Mouse (Mus musculus) myocyte (in vitro differentiated cells): ENCODE data around the gene Hoxb9.

Experiments
- CEBPB ChIP-seq: IDR thresholded peaks from 2 replicates; pipeline ENCODE4 v1.6.1; 2011; ENCODE audit warnings: mild to moderate bottlenecking, moderate library complexity; ENCODE audit not compliant: poor library complexity, insufficient read depth, severe bottlenecking
- E2F4 ChIP-seq: IDR thresholded peaks from one replicate; pipeline ENCODE4 v1.6.1; 2011; ENCODE audit warnings: mild to moderate bottlenecking, control low read depth, moderate library complexity; ENCODE audit not compliant: insufficient read depth
- MYOG ChIP-seq, 3 experiments: IDR thresholded peaks; one replicate each; pipeline ENCODE4 v1.6.1; 2011; ENCODE audit warnings: control low read depth in 2 of 3, low read depth in 2 of 3, mild to moderate bottlenecking in 2 of 3; ENCODE audit not compliant: insufficient read length in 2 of 3, control insufficient read depth in 1 of 3, insufficient read depth in 1 of 3
- POLR2A ChIP-seq: IDR thresholded peaks from one replicate; pipeline ENCODE4 v1.6.1; 2011; ENCODE audit warnings: low read depth, mild to moderate bottlenecking, control low read depth, moderate library complexity; ENCODE audit not compliant: insufficient read length
- POLR2AphosphoS2 ChIP-seq: IDR thresholded peaks from one replicate; pipeline ENCODE4 v1.6.1; 2011; ENCODE audit warnings: low read depth, control low read depth; ENCODE audit not compliant: insufficient read length
- REST ChIP-seq: IDR thresholded peaks from one replicate; pipeline ENCODE4 v1.6.1; 2011; ENCODE audit warnings: mild to moderate bottlenecking, control low read depth, moderate library complexity; ENCODE audit not compliant: insufficient read depth, insufficient read length
- TCF12 ChIP-seq: IDR thresholded peaks from one replicate; pipeline ENCODE4 v1.6.1; 2011; ENCODE audit warnings: mild to moderate bottlenecking, control low read depth; ENCODE audit not compliant: poor library complexity, insufficient read depth, severe bottlenecking
- USF1 ChIP-seq: IDR thresholded peaks from one replicate; pipeline ENCODE4 v1.6.1; 2011; ENCODE audit warnings: low read depth, mild to moderate bottlenecking, control low read depth, moderate library complexity

- TF ChIP-seq TCF12: no peak
- TF ChIP-seq POLR2A: no peak
- TF ChIP-seq CEBPB: no peak
- no peak for TF ChIP-seq POLR2AphosphoS2
- no peak for TF ChIP-seq MYOG (IDR thresholded peaks at IDR 0.05; ENCODE audit: control insufficient read depth in 1 of 3, insufficient read depth in 1 of 3, insufficient read length in 2 of 3, low read depth in 2 of 3)
- TF ChIP-seq E2F4: no peak
- TF ChIP-seq USF1: no peak
- TF ChIP-seq REST: no peak
These were observed 32.2 kb downstream of the Hoxb9 start, which contains the start of gene Hoxb5 for GRCm38 (mm10) chr11:96303151-96304099.
